Mouse (Mus musculus) megakaryocyte, embryonic 14.5 days (primary cell): Measurements from ENCODE around the gene Slc22a5.

ENCODE experiments used
- FLI1 ChIP-seq: IDR thresholded peaks from 2 replicates; pipeline ENCODE4 v1.6.1; 2012; ENCODE audit warnings: low read length, inconsistent platforms, mixed read lengths
- GATA1 ChIP-seq: IDR thresholded peaks from 3 replicates; pipeline ENCODE4 v1.6.1; 2012; ENCODE audit warnings: mixed read lengths, low read length, inconsistent platforms, borderline replicate concordance

DNA sequence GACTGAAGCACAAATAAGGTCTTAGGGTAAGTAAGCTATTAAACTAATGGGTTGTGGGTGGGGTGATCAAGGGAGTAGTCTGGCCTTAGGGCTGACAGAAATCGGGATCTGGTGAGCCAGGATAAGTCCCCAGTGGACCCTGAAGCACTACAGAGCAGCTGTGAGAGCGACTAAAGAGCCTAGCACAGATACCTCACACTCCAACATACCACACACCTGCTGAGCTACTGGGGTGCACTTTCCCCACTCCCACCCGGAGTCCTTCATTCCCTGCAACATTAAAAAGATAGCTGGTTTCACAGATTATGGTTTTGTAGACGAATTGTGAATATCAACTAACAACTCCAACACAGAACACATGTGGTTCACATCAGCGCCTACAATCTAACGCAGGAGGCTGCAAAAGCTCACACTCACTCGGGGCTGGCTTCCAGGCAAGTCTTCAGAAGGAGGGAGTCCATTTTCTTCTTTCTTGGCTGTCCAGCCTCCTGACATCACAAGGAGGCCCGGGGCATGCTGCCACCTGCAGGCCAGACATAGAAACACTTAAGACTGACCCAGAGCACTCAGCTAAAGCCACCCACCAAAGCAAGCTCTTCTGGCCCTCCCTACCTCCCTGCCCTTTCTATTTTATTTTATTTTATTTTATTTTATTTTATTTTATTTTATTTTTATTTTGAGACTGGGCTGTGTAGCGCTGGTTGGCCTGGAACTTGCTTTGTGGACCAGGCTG, 41.7 kb downstream of the Slc22a5 start:
- TF ChIP-seq GATA1 = no peak
- no peak for TF ChIP-seq FLI1
